Mouse (Mus musculus): ENCODE measurements around the gene Pdcd7. TPM values are rescaled to one million over a fixed set of nuclear protein-coding genes. Genes with fewer than 3 reads are reported as not detected.
A peak's percentile ranks its signal among the peaks of the same experiment; 100 is the strongest.
"Not testable (repeated sequence)": the region's sequence is repeated elsewhere in the genome, so short reads cannot be mapped to it uniquely, and the experiment has no call there.

The Pdcd7 gene
- total RNA-seq (2021): 10 to 100 TPM; 26.8 to 33.3 TPM

- peak; percentile 95 to 97 for DNase-seq (ENCODE audit: low spot score in 2 of 2)
- intact Hi-C loops (cut with DNase I): loop anchor here (2.0 kb wide), 1 partner anchor 51 kb away; the partner anchor contains the start of gene Clpx
Measured at GRCm38 (mm10) chr9:65345854-65346475, at the start of gene Pdcd7. Gene Pdcd7 (plus strand): TSS chr9:65346104.

GRCm38 (mm10) chr9:65297056-65297455 is 48.8 kb upstream of the Pdcd7 start:
- intact Hi-C loops (cut with DNase I): loop anchor here (10.0 kb wide), 1 partner anchor 262 kb away; the partner anchor contains the start of gene Dpp8
- DNase-seq (ENCODE audit: low spot score in 2 of 2): no peak

GRCm38 (mm10) chr9:65298761-65299160 is 47.1 kb upstream of the Pdcd7 start:
- intact Hi-C loops (cut with DNase I): loop anchor here (10.0 kb wide), 1 partner anchor 264 kb away; the partner anchor contains the start of gene Dpp8

GRCm38 (mm10) chr9:65299650-65300049 is 46.3 kb upstream of the Pdcd7 start:
- no peak for DNase-seq (ENCODE audit: low spot score in 2 of 2)
- intact Hi-C loops (cut with DNase I): loop anchor here (10.0 kb wide), 1 partner anchor 265 kb away; the partner anchor contains the start of gene Dpp8

More at GRCm38 (mm10) chr9:65298761-65299160, 47.1 kb upstream of the Pdcd7 start:
- no peak for DNase-seq (ENCODE audit: low spot score in 2 of 2)

GRCm38 (mm10) chr9:65302327-65302983 is 43.4 kb upstream of the Pdcd7 start:
- intact Hi-C loops (cut with DNase I): no loop called here

GRCm38 (mm10) chr9:65303586-65303985 is 42.3 kb upstream of the Pdcd7 start:
- no peak for DNase-seq (ENCODE audit: low spot score in 2 of 2)
- intact Hi-C loops (cut with DNase I): no loop called here

More at GRCm38 (mm10) chr9:65302327-65302983, 43.4 kb upstream of the Pdcd7 start:
- DNase-seq (ENCODE audit: low spot score in 2 of 2): no peak

GRCm38 (mm10) chr9:65304300-65304699 is 41.6 kb upstream of the Pdcd7 start:
- intact Hi-C loops (cut with DNase I): no loop called here
- no peak for DNase-seq (ENCODE audit: low spot score in 2 of 2)

GRCm38 (mm10) chr9:65306672-65307071 is 39.2 kb upstream of the Pdcd7 start:
- no peak for DNase-seq (ENCODE audit: low spot score in 2 of 2)
- intact Hi-C loops (cut with DNase I): no loop called here

- intact Hi-C loops (cut with DNase I): no loop called here
- no peak for DNase-seq (ENCODE audit: low spot score in 2 of 2)
Measured at GRCm38 (mm10) chr9:65308011-65308410, 37.9 kb upstream of the Pdcd7 start.

GRCm38 (mm10) chr9:65312669-65313357 is 33.1 kb upstream of the Pdcd7 start:
- intact Hi-C loops (cut with DNase I): no loop called here
- no peak for DNase-seq (ENCODE audit: low spot score in 2 of 2)

- intact Hi-C loops (cut with DNase I): no loop called here
- DNase-seq (ENCODE audit: low spot score in 2 of 2): no peak
Measured at GRCm38 (mm10) chr9:65313846-65314245, 32.1 kb upstream of the Pdcd7 start.

- intact Hi-C loops (cut with DNase I): no loop called here
- DNase-seq (ENCODE audit: low spot score in 2 of 2): no peak
Measured at GRCm38 (mm10) chr9:65322255-65322900, 23.5 kb upstream of the Pdcd7 start.

GRCm38 (mm10) chr9:65325971-65326370 is 19.9 kb upstream of the Pdcd7 start:
- no peak for DNase-seq (ENCODE audit: low spot score in 2 of 2)
- intact Hi-C loops (cut with DNase I): no loop called here

GRCm38 (mm10) chr9:65327371-65327770 is 18.5 kb upstream of the Pdcd7 start:
- DNase-seq (ENCODE audit: low spot score in 2 of 2): no peak
- intact Hi-C loops (cut with DNase I): no loop called here

- DNase-seq (ENCODE audit: low spot score in 2 of 2): no peak
- intact Hi-C loops (cut with DNase I): no loop called here
Measured at GRCm38 (mm10) chr9:65333958-65334357, 11.9 kb upstream of the Pdcd7 start.

- no peak for DNase-seq (ENCODE audit: low spot score in 2 of 2)
- intact Hi-C loops (cut with DNase I): no loop called here
Measured at GRCm38 (mm10) chr9:65339146-65339545, 6.8 kb upstream of the Pdcd7 start.

GRCm38 (mm10) chr9:65340414-65340813 is 5.5 kb upstream of the Pdcd7 start:
- DNase-seq (ENCODE audit: low spot score in 2 of 2): no peak
- intact Hi-C loops (cut with DNase I): no loop called here

- intact Hi-C loops (cut with DNase I); DNase-seq (ENCODE audit: low spot score in 2 of 2): not testable (repeated sequence)
Measured at GRCm38 (mm10) chr9:65345439-65345838, 465 bp upstream of the Pdcd7 start.

- intact Hi-C loops (cut with DNase I): loop anchor here (2.0 kb wide), 1 partner anchor 52 kb away; the partner anchor contains the start of gene Clpx
- peak; percentile 60 to 64 for DNase-seq (ENCODE audit: low spot score in 2 of 2)
Measured at GRCm38 (mm10) chr9:65346476-65347111, 690 bp downstream of the Pdcd7 start.

Data from left cerebral cortex, postnatal 36 days (tissue).